Mouse (Mus musculus) stomach, embryonic 15.5 days (tissue): Measurements from ENCODE around the gene Mex3b. TPM values are rescaled to one million over a fixed set of nuclear protein-coding genes. Genes with fewer than 3 reads are reported as not detected.

Experiments
- ATAC-seq: fragments of 200-750 bp; cut with Nextera tagmentation; 2 replicates; pipeline ENCODE4 v1.8.0; 2017; ENCODE audit warnings: low read depth, moderate number of reproducible peaks, moderate TSS enrichment; ENCODE audit not compliant: insufficient read depth, low FRiP score
- H3K27ac ChIP-seq: fragments of 300-500 bp; sonication (generic); 2 replicates; pipeline ENCODE4 v1.5.1; 2015; ENCODE audit warnings: mild to moderate bottlenecking, inconsistent platforms
- H3K27me3 ChIP-seq: fragments of 300-500 bp; sonication (generic); replicated peaks from 2 replicates; pipeline ENCODE4 v1.6.1; 2015; ENCODE audit warnings: inconsistent platforms
- H3K36me3 ChIP-seq: fragments of 300-500 bp; sonication (generic); 2 replicates; pipeline ENCODE4 v1.6.1; 2015; ENCODE audit warnings: inconsistent platforms
- H3K4me1 ChIP-seq: fragments of 300-500 bp; sonication (generic); 2 replicates; pipeline ENCODE4 v1.6.1; 2015; ENCODE audit warnings: inconsistent platforms
- H3K4me2 ChIP-seq: fragments of 300-500 bp; sonication (generic); 2 replicates; pipeline ENCODE4 v1.6.1; 2015; ENCODE audit warnings: mild to moderate bottlenecking, inconsistent platforms
- H3K4me3 ChIP-seq: fragments of 300-500 bp; sonication (generic); replicated peaks from 2 replicates; pipeline ENCODE4 v1.5.1; 2015; ENCODE audit warnings: inconsistent platforms
- H3K9ac ChIP-seq: fragments of 300-500 bp; sonication (generic); 2 replicates; pipeline ENCODE4 v1.6.1; 2015; ENCODE audit warnings: inconsistent platforms
- H3K9me3 ChIP-seq: fragments of 300-500 bp; sonication (generic); 2 replicates; pipeline ENCODE4 v1.6.1; 2016; ENCODE audit warnings: inconsistent platforms
- WGBS: fragments of 180-500 bp; shearing (Covaris S2); methylation state at CpG from one replicate; pipeline ENCODE4 v1.1.7; 2015; 5-methylcytosine and 5-hydroxymethylcytosine counted together
- polyA plus RNA-seq: library from polyadenylated mRNA; unstranded; fragments of >200 nt; fragmentation: Nextera tagmentation; extraction: Ambion mirVana; gene quantifications from 2 replicates; pipeline ENCODE4 v1.2.1, GENCODE M21; 2015

The Mex3b gene
- polyA plus RNA-seq, 1 experiment from 2014 or later = 8.8 TPM

DNA sequence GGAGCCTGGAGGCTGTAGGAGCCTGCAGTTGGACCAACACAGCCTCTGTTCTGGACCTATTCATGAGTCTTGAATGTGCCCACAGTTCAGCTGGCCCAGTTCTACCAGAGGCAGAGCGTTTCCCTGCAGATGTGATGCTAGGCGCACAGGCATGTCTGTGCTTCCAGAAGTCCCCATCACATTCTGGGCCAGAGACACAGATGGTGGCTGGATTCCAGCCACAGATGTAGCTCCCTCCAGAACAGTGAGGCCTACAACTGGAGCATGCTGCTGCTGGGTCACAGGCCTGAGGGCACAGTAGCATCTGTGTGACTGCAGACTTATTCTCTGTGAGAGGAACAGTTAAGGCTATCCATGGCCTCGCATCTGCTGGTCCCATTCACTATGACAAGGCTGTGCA is 16.4 kb upstream of the Mex3b start:
- H3K9ac ChIP-seq = no peak overlapping the region
- no peak overlapping the region for H3K27ac ChIP-seq
- H3K27me3 ChIP-seq = no peaks in the 10 kb centered on the region
- H3K4me2 ChIP-seq = no peak overlapping the region
- no peak overlapping the region for H3K4me3 ChIP-seq
- no peaks in the 10 kb centered on the region for H3K9me3 ChIP-seq
- no peak for ATAC-seq
- 0 out of 2 replicates have a peak, but pooled peaks cover 6% of the 10 kb centered on the region for H3K4me1 ChIP-seq
- WGBS = 90% methylated on average over 3 of the region's 3 CpGs
- H3K36me3 ChIP-seq = no peaks in the 10 kb centered on the region

GRCm38 (mm10) chr7:82851670-82852069 is 15.5 kb upstream of the Mex3b start:
- ATAC-seq = no peak
- Histone ChIP-seq H3K27me3 (no peaks in the 10 kb centered on the region), H3K27ac (no peak overlapping the region), H3K4me2 (no peak overlapping the region), H3K9me3 (no peaks in the 10 kb centered on the region), H3K9ac (no peak overlapping the region), H3K4me3 (no peak overlapping the region), H3K4me1 (0 out of 2 replicates have a peak, but pooled peaks cover 6% of the 10 kb centered on the region), H3K36me3 (no peaks in the 10 kb centered on the region)
- 81% methylated on average over 4 of the region's 4 CpGs for WGBS

DNA sequence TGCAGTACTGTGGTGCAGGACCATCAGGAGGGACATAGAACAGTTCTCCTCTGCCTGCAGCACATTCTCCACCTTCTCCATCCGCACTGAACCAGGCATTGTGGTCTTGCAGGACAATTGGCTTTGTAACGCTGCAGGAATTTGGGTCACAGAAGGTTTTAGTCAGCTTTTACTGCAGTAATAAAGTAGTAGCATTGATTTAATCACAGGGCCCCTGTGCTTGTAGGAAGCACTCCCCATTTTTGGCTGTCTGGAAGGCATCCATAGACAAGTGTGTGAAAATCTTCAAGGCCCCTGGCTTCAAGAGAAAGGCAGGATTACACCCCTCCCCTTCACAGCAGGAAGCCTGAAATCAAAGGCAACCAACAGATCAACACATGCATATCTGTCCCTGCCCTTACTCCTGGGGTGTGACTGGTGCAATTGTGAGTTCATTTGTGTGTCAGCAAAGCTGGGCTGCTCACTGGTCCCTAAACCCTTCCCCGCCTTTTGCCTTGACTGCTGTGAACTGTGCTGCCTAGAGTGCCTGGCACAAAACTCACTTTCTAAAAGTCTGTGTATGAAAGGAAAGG is 12.9 kb upstream of the Mex3b start:
- Histone ChIP-seq H3K27ac (no peak overlapping the region), H3K9me3 (no peaks in the 10 kb centered on the region), H3K9ac (no peak overlapping the region), H3K4me1 (0 out of 2 replicates have a peak, but pooled peaks cover 6% of the 10 kb centered on the region), H3K4me3 (no peak overlapping the region), H3K36me3 (no peaks in the 10 kb centered on the region), H3K4me2 (no peak overlapping the region), H3K27me3 (no peaks in the 10 kb centered on the region)
- WGBS = 54% methylated on average over 3 of the region's 3 CpGs
- no peak for ATAC-seq

DNA sequence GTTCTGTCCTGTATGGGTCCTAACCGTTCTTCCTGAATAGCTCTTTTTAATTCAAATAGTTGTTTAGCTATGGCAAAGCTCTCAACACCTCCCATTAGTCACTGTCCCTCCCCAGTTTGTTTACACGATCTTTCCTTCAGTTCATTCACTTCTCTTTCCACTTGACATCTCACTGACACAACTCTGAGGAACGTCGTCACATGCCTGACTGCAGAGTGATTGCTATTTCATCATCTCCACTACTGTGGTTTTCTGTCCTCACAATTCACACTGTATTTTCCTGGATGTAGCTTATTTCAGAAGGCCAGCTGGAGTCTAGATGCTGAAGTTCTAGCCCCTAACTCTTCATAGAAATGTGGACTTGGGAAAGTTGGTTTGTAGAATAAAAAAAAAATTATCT is 8.5 kb upstream of the Mex3b start:
- WGBS = 31% methylated on average over 4 of the region's 4 CpGs
- H3K27me3 ChIP-seq = no peaks in the 10 kb centered on the region
- no peak overlapping the region for H3K4me3 ChIP-seq
- H3K27ac ChIP-seq = no peak overlapping the region
- no peak for ATAC-seq
- H3K9ac ChIP-seq = no peak overlapping the region
- 0 out of 2 replicates have a peak, but pooled peaks cover 6% of the 10 kb centered on the region for H3K4me1 ChIP-seq
- H3K4me2 ChIP-seq = no peak overlapping the region
- H3K9me3 ChIP-seq = no peaks in the 10 kb centered on the region
- H3K36me3 ChIP-seq = no peaks in the 10 kb centered on the region

DNA sequence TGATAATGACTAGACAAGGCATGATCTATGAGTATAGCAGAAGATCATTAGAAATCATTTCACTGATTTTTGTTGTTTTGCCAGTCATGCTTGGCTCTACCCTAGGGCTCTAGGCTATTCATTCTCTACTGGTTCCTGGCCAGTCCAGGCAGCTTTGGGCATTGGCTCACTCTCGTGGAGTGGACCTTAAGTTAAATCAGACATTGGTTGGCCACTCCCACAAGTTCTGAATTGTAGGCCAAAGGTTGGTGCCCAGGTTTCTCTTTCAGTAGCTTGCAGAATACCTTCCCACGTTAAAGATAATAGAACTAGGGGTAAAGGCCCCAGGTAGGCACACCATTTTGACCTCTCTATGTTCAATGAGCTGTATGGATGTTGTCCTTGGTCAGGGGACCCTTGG is 6.5 kb upstream of the Mex3b start:
- Histone ChIP-seq H3K27ac (no peak overlapping the region), H3K9me3 (no peaks in the 10 kb centered on the region), H3K9ac (no peak overlapping the region), H3K36me3 (no peaks in the 10 kb centered on the region), H3K4me2 (no peak overlapping the region), H3K27me3 (no peaks in the 10 kb centered on the region), H3K4me1 (no peaks in the 10 kb centered on the region), H3K4me3 (no peak overlapping the region)
- 71% methylated on average over 2 of the region's 2 CpGs for WGBS
- ATAC-seq = no peak

- no peaks in the 10 kb centered on the region for H3K36me3 ChIP-seq
- no peak overlapping the region for H3K9ac ChIP-seq
- no peaks in the 10 kb centered on the region for H3K27me3 ChIP-seq
- H3K4me3 ChIP-seq = no peak overlapping the region
- no peaks in the 10 kb centered on the region for H3K4me1 ChIP-seq
- no peak overlapping the region for H3K27ac ChIP-seq
- 63% methylated on average over 6 of the region's 6 CpGs for WGBS
- no peak overlapping the region for H3K4me2 ChIP-seq
- no peaks in the 10 kb centered on the region for H3K9me3 ChIP-seq
- no peak for ATAC-seq
Observed at GRCm38 (mm10) chr7:82863341-82863740, 3.8 kb upstream of the Mex3b start.

- Histone ChIP-seq H3K9me3 (no peaks in the 10 kb centered on the region), H3K4me3 (no peak overlapping the region), H3K9ac (no peak overlapping the region), H3K4me2 (no peak overlapping the region; the same call in 1 of the 2 replicates), H3K4me1 (peaks cover 6% of the 10 kb centered on the region), H3K36me3 (no peaks in the 10 kb centered on the region), H3K27me3 (no peaks in the 10 kb centered on the region), H3K27ac (no peak overlapping the region)
- ATAC-seq = no peak
- 52% methylated on average over 8 of the region's 8 CpGs for WGBS
Observed at GRCm38 (mm10) chr7:82864260-82864990, 2.7 kb upstream of the Mex3b start.

GRCm38 (mm10) chr7:82864991-82865771 is 2.0 kb upstream of the Mex3b start:
- Histone ChIP-seq H3K9me3 (no peaks in the 10 kb centered on the region), H3K36me3 (no peaks in the 10 kb centered on the region), H3K4me2 (peak overlapping the region; percentile 94), H3K27me3 (no peaks in the 10 kb centered on the region), H3K27ac (peak overlapping the region; percentile 89), H3K4me3 (peak overlapping the region; percentile 83), H3K9ac (peak overlapping the region; percentile 45; the same call in 1 of the 2 replicates), H3K4me1 (peaks cover 13% of the 10 kb centered on the region)
- ATAC-seq = no peak
- 3% methylated on average over 22 of the region's 22 CpGs for WGBS

DNA sequence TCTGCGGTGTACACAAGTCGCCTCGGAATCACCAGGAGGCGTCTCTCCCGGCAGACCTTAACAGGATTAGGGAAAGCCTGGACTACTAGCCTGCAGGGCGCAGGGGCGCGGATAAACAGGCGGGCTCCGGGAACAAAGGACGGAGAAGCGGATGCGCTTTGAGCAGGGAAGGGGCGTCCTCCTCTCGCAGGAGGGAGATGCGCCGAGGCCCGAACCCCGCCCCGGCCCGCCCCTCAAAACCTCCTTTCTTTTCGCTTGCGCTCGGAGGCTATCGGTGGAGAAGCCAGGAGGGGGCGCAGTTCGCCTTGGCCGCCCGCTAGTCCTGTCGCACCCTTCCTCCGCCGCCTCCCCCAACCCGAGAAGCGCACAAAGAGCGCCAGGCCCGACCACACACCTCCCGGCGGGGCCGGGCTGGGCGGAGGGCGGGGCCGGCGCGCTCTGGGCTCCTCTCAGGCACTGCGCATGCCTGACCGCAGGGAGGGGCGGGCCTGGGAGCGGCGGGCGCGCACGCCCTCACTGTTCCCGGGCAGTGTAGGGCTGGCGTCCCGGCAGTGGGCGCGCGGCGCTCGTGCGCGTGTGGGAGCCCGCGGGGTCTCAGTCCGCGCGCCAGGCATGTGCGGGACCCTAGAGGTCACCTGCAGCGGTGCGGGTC is 1.2 kb upstream of the Mex3b start:
- Histone ChIP-seq H3K4me2 (peak overlapping the region; percentile 94), H3K36me3 (no peaks in the 10 kb centered on the region), H3K4me1 (peaks cover 13% of the 10 kb centered on the region), H3K27me3 (no peaks in the 10 kb centered on the region), H3K27ac (peak overlapping the region; percentile 99), H3K4me3 (peak overlapping the region; percentile 83), H3K9ac (peak overlapping the region; percentile 46; the same call in 1 of the 2 replicates), H3K9me3 (no peaks in the 10 kb centered on the region)
- under 1% methylated on average over 65 of the region's 70 CpGs for WGBS
- ATAC-seq = peak; percentile 95

DNA sequence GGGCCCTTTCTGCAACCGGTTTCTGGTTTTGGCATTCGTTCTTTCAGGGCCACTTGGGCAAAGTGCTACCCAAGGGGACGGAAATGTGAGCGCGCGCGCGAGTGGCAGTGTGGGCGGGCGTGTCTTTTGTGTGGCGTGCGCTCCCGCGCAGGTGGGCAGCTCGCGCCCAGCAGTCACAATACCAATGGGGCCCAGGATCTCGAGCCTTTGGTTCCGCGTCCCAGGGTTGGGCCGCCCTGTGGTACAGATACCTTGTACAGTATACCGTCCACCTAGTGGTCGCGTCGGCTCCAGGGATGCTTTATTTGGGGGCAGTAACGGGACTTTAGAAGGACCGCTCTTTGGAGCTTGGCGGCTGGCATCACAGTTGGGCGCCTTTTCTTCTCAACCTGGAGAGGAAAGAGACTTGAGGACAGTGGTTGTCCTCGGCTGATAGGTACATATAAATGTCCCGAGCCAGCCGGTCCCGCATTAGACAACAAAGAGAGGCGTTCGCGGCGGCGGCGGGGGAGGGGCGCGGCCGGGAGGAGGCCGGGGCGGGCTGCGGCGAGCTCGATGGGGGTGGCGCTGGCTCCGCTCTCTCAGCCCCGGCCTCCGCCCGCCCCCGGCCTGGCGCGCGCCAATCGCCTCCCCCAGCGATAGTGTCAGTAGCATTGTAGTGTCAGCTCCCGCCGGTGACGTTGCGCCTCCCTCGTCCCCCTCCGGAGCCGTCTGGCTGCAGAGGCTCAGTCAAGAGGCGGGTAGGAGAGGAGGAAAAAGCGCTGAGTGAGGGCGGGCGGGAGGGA is 455 bp upstream of the Mex3b start:
- no peaks in the 10 kb centered on the region for H3K9me3 ChIP-seq
- peak; percentile 86 for ATAC-seq
- H3K4me2 ChIP-seq = peak overlapping the region; percentile 94
- H3K4me3 ChIP-seq = peak overlapping the region; percentile 83
- peak overlapping the region; percentile 46; the same call in 1 of the 2 replicates for H3K9ac ChIP-seq
- no peaks in the 10 kb centered on the region for H3K27me3 ChIP-seq
- H3K4me1 ChIP-seq = peaks cover 13% of the 10 kb centered on the region
- no peaks in the 10 kb centered on the region for H3K36me3 ChIP-seq
- H3K27ac ChIP-seq = peak overlapping the region; percentile 99
- WGBS = under 1% methylated on average over 52 of the region's 68 CpGs
